Mouse (Mus musculus) embryonic facial prominence, embryonic 13.5 days (tissue): ENCODE measurements around the gene Eprs. TPM values are rescaled to one million over a fixed set of nuclear protein-coding genes. Genes with fewer than 3 reads are reported as not detected.

ENCODE experiments used
- ATAC-seq: fragments of 200-750 bp; cut with Nextera tagmentation; 2 replicates; pipeline ENCODE4 v1.8.0; 2017; ENCODE audit warnings: low read depth; ENCODE audit not compliant: insufficient number of reproducible peaks, insufficient read depth, low FRiP score, low TSS enrichment
- H3K27ac ChIP-seq: fragments of 300-500 bp; sonication (generic); 2 replicates; pipeline ENCODE4 v1.5.1; 2015; ENCODE audit warnings: moderate library complexity, mild to moderate bottlenecking, inconsistent platforms
- H3K27me3 ChIP-seq: fragments of 300-500 bp; sonication (generic); 2 replicates; pipeline ENCODE4 v1.6.1; 2015; ENCODE audit warnings: mild to moderate bottlenecking, inconsistent platforms
- H3K36me3 ChIP-seq: fragments of 300-500 bp; sonication (generic); 2 replicates; pipeline ENCODE4 v1.6.1; 2015; ENCODE audit warnings: mild to moderate bottlenecking, inconsistent platforms
- H3K4me1 ChIP-seq: fragments of 300-500 bp; sonication (generic); 2 replicates; pipeline ENCODE4 v1.6.1; 2015; ENCODE audit warnings: inconsistent platforms
- H3K4me2 ChIP-seq: fragments of 300-500 bp; sonication (generic); 2 replicates; pipeline ENCODE4 v1.6.1; 2015; ENCODE audit warnings: moderate library complexity, mild to moderate bottlenecking, inconsistent platforms
- H3K4me3 ChIP-seq: fragments of 300-500 bp; sonication (generic); 2 replicates; pipeline ENCODE4 v1.5.1; 2015; ENCODE audit warnings: mild to moderate bottlenecking, inconsistent platforms
- H3K9ac ChIP-seq: fragments of 300-500 bp; sonication (generic); 2 replicates; pipeline ENCODE4 v1.6.1; 2015; ENCODE audit warnings: mild to moderate bottlenecking, inconsistent platforms
- H3K9me3 ChIP-seq: fragments of 300-500 bp; sonication (generic); 2 replicates; pipeline ENCODE4 v1.6.1; 2016; ENCODE audit warnings: inconsistent platforms
- WGBS: fragments of 180-500 bp; shearing (Covaris S2); methylation state at CpG from one replicate; pipeline ENCODE4 v1.1.7; 2015; ENCODE audit warnings: mixed read lengths; 5-methylcytosine and 5-hydroxymethylcytosine counted together
- polyA plus RNA-seq: library from polyadenylated mRNA; unstranded; fragments of >200 nt; fragmentation: Nextera tagmentation; extraction: Ambion mirVana; gene quantifications from 2 replicates; pipeline ENCODE4 v1.2.1, GENCODE M21; 2015

Eprs gene
- polyA plus RNA-seq, 1 experiment from 2014 or later: 161 TPM

GRCm38 (mm10) chr1:185335231-185335765, 27.5 kb upstream of the Eprs start:
- Histone ChIP-seq H3K9me3 (no peaks in the 10 kb centered on the region), H3K4me1 (peaks cover 10% of the 10 kb centered on the region), H3K4me2 (no peak overlapping the region), H3K4me3 (no peak overlapping the region), H3K27me3 (no peaks in the 10 kb centered on the region), H3K9ac (no peak overlapping the region), H3K36me3 (peaks cover 9% of the 10 kb centered on the region), H3K27ac (no peak overlapping the region)
- 73% methylated on average over 6 of the region's 6 CpGs for WGBS
- no peak for ATAC-seq

GRCm38 (mm10) chr1:185336535-185336934, 26.3 kb upstream of the Eprs start:
- WGBS: 52% methylated on average over 3 of the region's 3 CpGs
- no peak overlapping the region for H3K27ac ChIP-seq
- peaks cover 22% of the 10 kb centered on the region for H3K36me3 ChIP-seq
- no peak overlapping the region for H3K4me3 ChIP-seq
- H3K27me3 ChIP-seq: no peaks in the 10 kb centered on the region
- no peak for ATAC-seq
- H3K4me2 ChIP-seq: no peak overlapping the region
- no peak overlapping the region for H3K9ac ChIP-seq
- H3K4me1 ChIP-seq: peaks cover 10% of the 10 kb centered on the region
- no peaks in the 10 kb centered on the region for H3K9me3 ChIP-seq

GRCm38 (mm10) chr1:185342441-185342840, 20.4 kb upstream of the Eprs start:
- Histone ChIP-seq H3K27me3 (no peaks in the 10 kb centered on the region), H3K27ac (no peak overlapping the region), H3K9ac (no peak overlapping the region), H3K36me3 (peaks cover 77% of the 10 kb centered on the region), H3K4me1 (no peaks in the 10 kb centered on the region), H3K9me3 (no peaks in the 10 kb centered on the region), H3K4me2 (no peak overlapping the region), H3K4me3 (no peak overlapping the region)
- ATAC-seq: no peak
- 90% methylated on average over 4 of the region's 4 CpGs for WGBS

- Histone ChIP-seq H3K4me2 (no peak overlapping the region), H3K36me3 (peaks cover 87% of the 10 kb centered on the region), H3K27ac (no peak overlapping the region), H3K4me3 (no peak overlapping the region), H3K27me3 (no peaks in the 10 kb centered on the region), H3K4me1 (no peaks in the 10 kb centered on the region), H3K9ac (no peak overlapping the region), H3K9me3 (no peaks in the 10 kb centered on the region)
- 86% methylated on average over 8 of the region's 8 CpGs for WGBS
- ATAC-seq: no peak
Observed at GRCm38 (mm10) chr1:185343422-185343821, 19.4 kb upstream of the Eprs start.

- H3K36me3 ChIP-seq: peaks cover 90% of the 10 kb centered on the region
Observed at GRCm38 (mm10) chr1:185346188-185346587, 16.7 kb upstream of the Eprs start.

GRCm38 (mm10) chr1:185349741-185350140, 13.1 kb upstream of the Eprs start:
- no peaks in the 10 kb centered on the region for H3K9me3 ChIP-seq
- no peak overlapping the region for H3K9ac ChIP-seq
- no peak overlapping the region for H3K4me3 ChIP-seq
- no peak for ATAC-seq
- H3K36me3 ChIP-seq: peaks cover 82% of the 10 kb centered on the region
- no peak overlapping the region for H3K4me2 ChIP-seq
- WGBS: 93% methylated on average over 14 of the region's 14 CpGs
- no peaks in the 10 kb centered on the region for H3K27me3 ChIP-seq
- no peaks in the 10 kb centered on the region for H3K4me1 ChIP-seq
- no peak overlapping the region for H3K27ac ChIP-seq

More at GRCm38 (mm10) chr1:185346188-185346587, 16.7 kb upstream of the Eprs start:
- no peaks in the 10 kb centered on the region for H3K4me1 ChIP-seq
- ATAC-seq: no peak
- no peak overlapping the region for H3K9ac ChIP-seq
- WGBS: 78% methylated on average over 10 of the region's 10 CpGs
- H3K4me3 ChIP-seq: no peak overlapping the region
- no peaks in the 10 kb centered on the region for H3K27me3 ChIP-seq
- H3K9me3 ChIP-seq: no peaks in the 10 kb centered on the region
- H3K27ac ChIP-seq: no peak overlapping the region
- no peak overlapping the region for H3K4me2 ChIP-seq

GRCm38 (mm10) chr1:185350611-185351010, 12.2 kb upstream of the Eprs start:
- H3K4me1 ChIP-seq: no peaks in the 10 kb centered on the region
- H3K36me3 ChIP-seq: peaks cover 79% of the 10 kb centered on the region
- 93% methylated on average over 4 of the region's 4 CpGs for WGBS
- no peak for ATAC-seq
- H3K27ac ChIP-seq: no peak overlapping the region
- no peak overlapping the region for H3K4me3 ChIP-seq
- H3K9ac ChIP-seq: no peak overlapping the region
- H3K4me2 ChIP-seq: no peak overlapping the region
- no peaks in the 10 kb centered on the region for H3K9me3 ChIP-seq
- no peaks in the 10 kb centered on the region for H3K27me3 ChIP-seq

- Histone ChIP-seq H3K4me1 (no peaks in the 10 kb centered on the region), H3K27ac (no peak overlapping the region), H3K27me3 (no peaks in the 10 kb centered on the region), H3K9me3 (no peaks in the 10 kb centered on the region), H3K4me3 (no peak overlapping the region), H3K36me3 (peaks cover 74% of the 10 kb centered on the region), H3K4me2 (no peak overlapping the region), H3K9ac (no peak overlapping the region)
- ATAC-seq: no peak
- WGBS: 89% methylated on average over 12 of the region's 12 CpGs
Observed at GRCm38 (mm10) chr1:185352151-185352550, 10.7 kb upstream of the Eprs start.

- H3K9ac ChIP-seq: no peak overlapping the region
- no peaks in the 10 kb centered on the region for H3K27me3 ChIP-seq
- 98% methylated on average over 8 of the region's 8 CpGs for WGBS
- H3K4me2 ChIP-seq: no peak overlapping the region
- H3K36me3 ChIP-seq: peaks cover 70% of the 10 kb centered on the region
- H3K9me3 ChIP-seq: no peaks in the 10 kb centered on the region
- no peaks in the 10 kb centered on the region for H3K4me1 ChIP-seq
- no peak overlapping the region for H3K4me3 ChIP-seq
- no peak for ATAC-seq
- H3K27ac ChIP-seq: no peak overlapping the region
Observed at GRCm38 (mm10) chr1:185353351-185353750, 9.5 kb upstream of the Eprs start.

GRCm38 (mm10) chr1:185354731-185355130, 8.1 kb upstream of the Eprs start:
- Histone ChIP-seq H3K4me2 (no peak overlapping the region), H3K9me3 (no peaks in the 10 kb centered on the region), H3K27me3 (no peaks in the 10 kb centered on the region), H3K4me3 (no peak overlapping the region), H3K9ac (no peak overlapping the region), H3K4me1 (no peaks in the 10 kb centered on the region), H3K36me3 (peaks cover 61% of the 10 kb centered on the region), H3K27ac (no peak overlapping the region)
- WGBS: 88% methylated on average over 4 of the region's 4 CpGs
- no peak for ATAC-seq

- no peak overlapping the region for H3K4me2 ChIP-seq
- no peak overlapping the region for H3K27ac ChIP-seq
- no peaks in the 10 kb centered on the region for H3K9me3 ChIP-seq
- H3K9ac ChIP-seq: no peak overlapping the region
- H3K4me3 ChIP-seq: no peak overlapping the region
- ATAC-seq: no peak
- H3K4me1 ChIP-seq: no peaks in the 10 kb centered on the region
- H3K27me3 ChIP-seq: no peaks in the 10 kb centered on the region
- peaks cover 49% of the 10 kb centered on the region for H3K36me3 ChIP-seq
- WGBS: 92% methylated on average over 8 of the region's 8 CpGs
Observed at GRCm38 (mm10) chr1:185356246-185356645, 6.6 kb upstream of the Eprs start.

- no peak overlapping the region for H3K4me3 ChIP-seq
- no peaks in the 10 kb centered on the region for H3K27me3 ChIP-seq
- H3K4me2 ChIP-seq: no peak overlapping the region
- H3K27ac ChIP-seq: no peak overlapping the region
- H3K36me3 ChIP-seq: peaks cover 35% of the 10 kb centered on the region
- WGBS: 79% methylated on average over 4 of the region's 4 CpGs
- peaks cover 6% of the 10 kb centered on the region; the same call in 1 of the 2 replicates for H3K4me1 ChIP-seq
- H3K9me3 ChIP-seq: no peaks in the 10 kb centered on the region
- no peak overlapping the region for H3K9ac ChIP-seq
- no peak for ATAC-seq
Observed at GRCm38 (mm10) chr1:185358211-185358610, 4.6 kb upstream of the Eprs start.
